Mouse (Mus musculus) intestine, embryonic 14.5 days (tissue): ENCODE measurements around the gene Gm15097. TPM values are rescaled to one million over a fixed set of nuclear protein-coding genes. Genes with fewer than 3 reads are reported as not detected.
"Not testable (repeated sequence)": the region's sequence is repeated elsewhere in the genome, so short reads cannot be mapped to it uniquely, and the experiment has no call there.

Experiments
- ATAC-seq: fragments of 200-750 bp; cut with Nextera tagmentation; replicated peaks from 2 replicates; pipeline ENCODE4 v1.8.0; 2017; ENCODE audit warnings: low read depth, moderate number of reproducible peaks, moderate TSS enrichment, moderate library complexity; ENCODE audit not compliant: low FRiP score, low TSS enrichment
- DNase-seq: peaks from one replicate; pipeline ENCODE4 v3.0.0-alpha.2; 2018; ENCODE audit warnings: low spot score
- H3K27ac ChIP-seq: fragments of 300-500 bp; sonication (generic); 2 replicates; pipeline ENCODE4 v1.5.1; 2014; ENCODE audit warnings: low read depth, mild to moderate bottlenecking, control low read depth
- H3K27me3 ChIP-seq: fragments of 300-500 bp; sonication (generic); replicated peaks from 2 replicates; pipeline ENCODE4 v1.6.1; 2014; ENCODE audit warnings: low read length, control low read depth; ENCODE audit not compliant: control insufficient read depth, insufficient read depth
- H3K36me3 ChIP-seq: fragments of 300-500 bp; sonication (generic); 2 replicates; pipeline ENCODE4 v1.6.1; 2014; ENCODE audit warnings: low read length, control low read depth; ENCODE audit not compliant: control insufficient read depth, insufficient read depth
- H3K4me1 ChIP-seq: fragments of 300-500 bp; sonication (generic); replicated peaks from 2 replicates; pipeline ENCODE4 v1.6.1; 2014; ENCODE audit warnings: low read length, control low read depth, mixed read lengths; ENCODE audit not compliant: control insufficient read depth, insufficient read depth
- H3K4me2 ChIP-seq: fragments of 300-500 bp; sonication (generic); 2 replicates; pipeline ENCODE4 v1.6.1; 2014; ENCODE audit warnings: low read length
- H3K4me3 ChIP-seq: fragments of 300-500 bp; sonication (generic); 2 replicates; pipeline ENCODE4 v1.5.1; 2014; ENCODE audit warnings: low read depth, low read length, control low read depth, mixed read lengths
- H3K9ac ChIP-seq: fragments of 300-500 bp; sonication (generic); 2 replicates; pipeline ENCODE4 v1.6.1; 2014; ENCODE audit warnings: mild to moderate bottlenecking, low read length
- H3K9me3 ChIP-seq: fragments of 300-500 bp; sonication (generic); 2 replicates; pipeline ENCODE4 v1.6.1; 2016; ENCODE audit warnings: low read length, control low read depth; ENCODE audit not compliant: control insufficient read depth
- WGBS: fragments of 180-500 bp; shearing (Covaris S2); extraction: QIAGEN DNeasy Blood & Tissue Kit; methylation state at CpG from one replicate; pipeline ENCODE4 v1.1.7; 2014; 5-methylcytosine and 5-hydroxymethylcytosine counted together
- polyA plus RNA-seq: library from polyadenylated mRNA; unstranded; fragments of >200 nt; fragmentation: Nextera tagmentation; extraction: Ambion mirVana; gene quantifications from 2 replicates; pipeline ENCODE4 v1.2.1, GENCODE M21; 2014

Gene Gm15097
- not detected in 2 replicates for polyA plus RNA-seq

GRCm38 (mm10) chrX:149784173-149784572 is at the start of gene Gm15097:
Gm15097 (plus strand) TSS chrX:149784473.
- H3K9ac ChIP-seq, H3K36me3 ChIP-seq: not testable (repeated sequence)

DNA sequence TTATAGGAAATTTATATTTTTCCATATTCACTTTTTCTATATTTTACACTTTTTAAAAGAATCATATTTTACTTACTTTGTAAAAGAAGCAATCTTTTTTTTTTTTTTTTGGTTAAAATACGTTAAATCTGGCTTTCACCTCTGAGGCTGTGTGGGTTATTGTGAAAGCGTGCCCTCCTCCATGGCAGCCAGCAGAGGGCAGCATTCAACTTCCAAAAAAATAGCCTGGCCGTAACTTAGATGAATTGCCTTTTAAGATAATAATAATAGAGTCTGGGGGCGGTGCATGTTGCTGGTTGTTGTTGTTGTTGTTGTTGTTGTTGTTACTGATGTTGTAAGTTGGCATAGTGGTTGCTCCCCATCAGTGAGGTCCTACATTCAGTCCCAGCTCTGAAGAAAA is 21.4 kb upstream of the Gm15097 start:
- ATAC-seq: not testable (repeated sequence)
- 40% methylated on average over 4 of the region's 4 CpGs for WGBS

More at GRCm38 (mm10) chrX:149784173-149784572, at the start of gene Gm15097:
- ATAC-seq, H3K27me3 ChIP-seq, H3K4me2 ChIP-seq, DNase-seq, H3K9me3 ChIP-seq, H3K4me3 ChIP-seq, H3K4me1 ChIP-seq, H3K27ac ChIP-seq: not testable (repeated sequence)
- no CpG with 5 or more reads among the region's 6 CpGs for WGBS

GRCm38 (mm10) chrX:149811178-149811577 is 26.9 kb downstream of the Gm15097 start:
- H3K9ac ChIP-seq, ATAC-seq, H3K9me3 ChIP-seq, H3K4me2 ChIP-seq, H3K36me3 ChIP-seq, DNase-seq, H3K4me1 ChIP-seq, H3K4me3 ChIP-seq, H3K27me3 ChIP-seq, H3K27ac ChIP-seq: not testable (repeated sequence)
- WGBS: 93% methylated on average over 6 of the region's 6 CpGs

More for the DNA sequence above, 21.4 kb upstream of the Gm15097 start:
- not testable (repeated sequence) for H3K9ac ChIP-seq, H3K27ac ChIP-seq, H3K27me3 ChIP-seq, H3K4me3 ChIP-seq, H3K36me3 ChIP-seq, H3K4me1 ChIP-seq, H3K4me2 ChIP-seq, H3K9me3 ChIP-seq, DNase-seq

Other genes starting within 250 kb of the Gm15097 start
- not detected in 2 replicates for gene Gm10439, start 189.9 kb upstream of the Gm15097 start, polyA plus RNA-seq
- gene Gm15091, start 157.2 kb downstream of the Gm15097 start, polyA plus RNA-seq: not detected in 2 replicates